Comparison of ENCODE assay signal across 11 mouse cellular contexts in genomic region chr2:155585486-155585885, GRCm38 (mm10). TPM values are rescaled to one million over a fixed set of nuclear protein-coding genes. Genes with fewer than 3 reads are reported as not detected.
DNase-seq lines count a peak whose midpoint lies in the region; ATAC-seq and TF ChIP-seq lines count a peak whose summit lies in the region.
"Had no signal": no experiment of that assay in that cellular context is flagged by ENCODE, and none has a peak within 500 bp of the region (broad histone marks: within the 10 kb centered on the region; RNA-seq: fewer than 3 reads in every experiment).

No protein-coding gene starts in this region.

- no peak for ATAC-seq in forebrain, embryonic 12.5 days (ENCODE audit: low FRiP score)
- no peak for ATAC-seq in forebrain, embryonic 15.5 days (replicated peaks)
- peak; percentile 96 for ATAC-seq in megakaryocyte, adult 5-6 weeks (ENCODE audit: poor library complexity, severe bottlenecking)
- no peak for ATAC-seq in frontal cortex, adult (ENCODE audit: low TSS enrichment)
- ATAC-seq: inflammation-experienced regulatory T-cells, adult 6 months had no signal

- WGBS in forebrain, embryonic 12.5 days: 31% methylated on average over 10 of the region's 10 CpGs
- WGBS in forebrain, embryonic 15.5 days: 25% methylated on average over 10 of the region's 10 CpGs
- WGBS in cerebellum, adult 2 months: 74% methylated on average over 10 of the region's 10 CpGs

- H3K9me3 ChIP-seq in forebrain, embryonic 12.5 days: no peaks in the 10 kb centered on the region
- H3K9me3 ChIP-seq in forebrain, embryonic 15.5 days: no peaks in the 10 kb centered on the region
- H3K9me3 ChIP-seq: embryonic facial prominence, embryonic 12.5 days had no signal

- no peak overlapping the region for H3K4me3 ChIP-seq in forebrain, embryonic 12.5 days (replicated peaks)
- no peak overlapping the region for H3K4me3 ChIP-seq in forebrain, embryonic 15.5 days
- H3K4me3 ChIP-seq in cerebellum, adult 2 months (replicated peaks; ENCODE audit: insufficient read depth, low read depth, low read length): no peak overlapping the region
- H3K4me3 ChIP-seq: embryonic facial prominence, embryonic 12.5 days had no signal

- TF ChIP-seq POLR2A in cerebellum, adult 2 months (IDR thresholded peaks at IDR 0.05; ENCODE audit: borderline replicate concordance, insufficient read depth, low read length): no peak

- H3K9ac ChIP-seq in forebrain, embryonic 12.5 days: 0 out of 2 replicates have a peak overlapping the region, but pooled peaks have one; percentile 12
- H3K9ac ChIP-seq in forebrain, embryonic 15.5 days (replicated peaks): no peak overlapping the region
- H3K9ac ChIP-seq: embryonic facial prominence, embryonic 12.5 days had no signal

- TF ChIP-seq CTCF in cerebellum, adult 2 months (IDR thresholded peaks at IDR 0.05; ENCODE audit: borderline replicate concordance, insufficient read depth, low read depth, low read length): no peak

- H3K27me3 ChIP-seq in forebrain, embryonic 12.5 days: no peaks in the 10 kb centered on the region
- H3K27me3 ChIP-seq in forebrain, embryonic 15.5 days: no peaks in the 10 kb centered on the region
- H3K27me3 ChIP-seq in cerebellum, adult 2 months (ENCODE audit: control insufficient read depth, insufficient read depth, low read length): no peaks in the 10 kb centered on the region
- H3K27me3 ChIP-seq: embryonic facial prominence, embryonic 12.5 days had no signal

- H3K36me3 ChIP-seq in forebrain, embryonic 12.5 days (replicated peaks): no peaks in the 10 kb centered on the region
- H3K36me3 ChIP-seq in forebrain, embryonic 15.5 days: no peaks in the 10 kb centered on the region
- H3K36me3 ChIP-seq: embryonic facial prominence, embryonic 12.5 days had no signal

- peak; percentile 59 for DNase-seq in adrenal gland, postnatal 14 days
- peak; percentile 70 to 83 for DNase-seq in kidney, postnatal 25 days
- DNase-seq in left cerebral cortex, postnatal 10 days (ENCODE audit: extremely low spot score in 1 of 2, low spot score in 2 of 2): no peak
- DNase-seq in cerebellum, adult 2 months: no peak
- DNase-seq: midbrain, embryonic 14.5 days had no signal

- H3K27ac ChIP-seq in forebrain, embryonic 12.5 days: no peak overlapping the region
- no peak overlapping the region for H3K27ac ChIP-seq in forebrain, embryonic 15.5 days (replicated peaks)
- no peak overlapping the region for H3K27ac ChIP-seq in cerebellum, adult 2 months (ENCODE audit: insufficient read depth, low read length)
- H3K27ac ChIP-seq: embryonic facial prominence, embryonic 12.5 days had no signal

- peaks cover 10% of the 10 kb centered on the region; the same call in 1 of the 2 replicates for H3K4me1 ChIP-seq in forebrain, embryonic 12.5 days
- no peaks in the 10 kb centered on the region for H3K4me1 ChIP-seq in forebrain, embryonic 15.5 days
- no peaks in the 10 kb centered on the region for H3K4me1 ChIP-seq in cerebellum, adult 2 months (ENCODE audit: control insufficient read depth, insufficient read depth, low read length)
- H3K4me1 ChIP-seq: embryonic facial prominence, embryonic 12.5 days had no signal

- H3K4me2 ChIP-seq in forebrain, embryonic 12.5 days: no peak overlapping the region
- H3K4me2 ChIP-seq in forebrain, embryonic 15.5 days (replicated peaks): no peak overlapping the region
- H3K4me2 ChIP-seq: embryonic facial prominence, embryonic 12.5 days had no signal

- intact Hi-C loops in left cerebral cortex, postnatal 10 days (cut with DNase I): no loop called here

RNA-seq across cellular contexts. Expression of gene Gss, which starts 7.1 kb away (rescaled TPM):
- 16.6 and 20.0 TPM in 2 replicates for polyA plus RNA-seq in forebrain, embryonic 12.5 days (2016; fragmentation: Nextera tagmentation; extraction: Ambion mirVana)
- polyA plus RNA-seq in forebrain, embryonic 15.5 days (2015; fragmentation: Nextera tagmentation; extraction: Ambion mirVana): 12.8 and 15.6 TPM in 2 replicates
- total RNA-seq in adrenal gland, postnatal 14 days (2021): 46.6 and 48.4 TPM in 2 replicates
- 9.6 and 9.7 TPM in 2 replicates for total RNA-seq in megakaryocyte, adult 5-6 weeks (2015)
- total RNA-seq in megakaryocyte, adult 5-6 weeks (2017): 13.3 and 17.1 TPM in 2 replicates
- total RNA-seq in left cerebral cortex, postnatal 10 days (2021): 10 to 100 TPM; 13.5 to 16.4 TPM
- 25.7 and 26.5 TPM in 2 replicates for polyA plus RNA-seq in cerebellum, adult 2 months (2012; rRNA removed)

RNA-seq across cellular contexts. Expression of gene Myh7b, which starts 25.5 kb away (rescaled TPM):
- 0.66 and 1.0 TPM in 2 replicates for polyA plus RNA-seq in forebrain, embryonic 12.5 days (2016; fragmentation: Nextera tagmentation; extraction: Ambion mirVana)
- polyA plus RNA-seq in forebrain, embryonic 15.5 days (2015; fragmentation: Nextera tagmentation; extraction: Ambion mirVana): 0.29 and 0.59 TPM in 2 replicates
- 0.08 and 0.74 TPM in 2 replicates for total RNA-seq in adrenal gland, postnatal 14 days (2021)
- not detected in 2 replicates for total RNA-seq in megakaryocyte, adult 5-6 weeks (2015)
- not detected in 2 replicates for total RNA-seq in megakaryocyte, adult 5-6 weeks (2017)
- 1 to 10 TPM; 3.4 to 3.9 TPM for total RNA-seq in left cerebral cortex, postnatal 10 days (2021)
- 17.6 and 20.8 TPM in 2 replicates for polyA plus RNA-seq in cerebellum, adult 2 months (2012; rRNA removed)

Comparison
In these comparisons a context has a peak if more than half of its experiments do, and no peak if none do; other contexts are left out.
1. DNase-seq: peak in adrenal gland, postnatal 14 days (single experiment) and kidney, postnatal 25 days (2 of 2); none in left cerebral cortex, postnatal 10 days (0 of 2) and cerebellum, adult 2 months (0 of 2).